Mouse (Mus musculus) forebrain, embryonic 13.5 days (tissue): ENCODE data around the gene Acadvl. TPM values are rescaled to one million over a fixed set of nuclear protein-coding genes. Genes with fewer than 3 reads are reported as not detected.

Experiments used
- ATAC-seq: fragments of 200-750 bp; cut with Nextera tagmentation; 2 replicates; pipeline ENCODE4 v1.8.0; 2017
- H3K27ac ChIP-seq: fragments of 300-500 bp; sonication (generic); 2 replicates; pipeline ENCODE4 v1.5.1; 2015; ENCODE audit warnings: inconsistent platforms, mild to moderate bottlenecking, moderate library complexity
- H3K27me3 ChIP-seq: fragments of 300-500 bp; sonication (generic); 2 replicates; pipeline ENCODE4 v1.6.1; 2015; ENCODE audit warnings: mild to moderate bottlenecking, inconsistent platforms
- H3K36me3 ChIP-seq: fragments of 300-500 bp; sonication (generic); 2 replicates; pipeline ENCODE4 v1.6.1; 2015; ENCODE audit warnings: mild to moderate bottlenecking, inconsistent platforms; ENCODE audit not compliant: poor library complexity, severe bottlenecking
- H3K4me1 ChIP-seq: fragments of 300-500 bp; sonication (generic); 2 replicates; pipeline ENCODE4 v1.6.1; 2015; ENCODE audit warnings: inconsistent platforms
- H3K4me2 ChIP-seq: fragments of 300-500 bp; sonication (generic); 2 replicates; pipeline ENCODE4 v1.6.1; 2015; ENCODE audit warnings: inconsistent platforms, mild to moderate bottlenecking, moderate library complexity
- H3K4me3 ChIP-seq: fragments of 300-500 bp; sonication (generic); 2 replicates; pipeline ENCODE4 v1.5.1; 2015; ENCODE audit warnings: mild to moderate bottlenecking, inconsistent platforms
- H3K9ac ChIP-seq: fragments of 300-500 bp; sonication (generic); 2 replicates; pipeline ENCODE4 v1.6.1; 2015; ENCODE audit warnings: mild to moderate bottlenecking, inconsistent platforms
- H3K9me3 ChIP-seq: fragments of 300-500 bp; sonication (generic); replicated peaks from 2 replicates; pipeline ENCODE4 v1.6.1; 2016; ENCODE audit warnings: inconsistent platforms
- WGBS: fragments of 180-500 bp; shearing (Covaris S2); methylation state at CpG from one replicate; pipeline ENCODE4 v1.1.7; 2015; 5-methylcytosine and 5-hydroxymethylcytosine counted together
- polyA plus RNA-seq: library from polyadenylated mRNA; unstranded; fragments of >200 nt; fragmentation: Nextera tagmentation; extraction: Ambion mirVana; gene quantifications from 2 replicates; pipeline ENCODE4 v1.2.1, GENCODE M21; 2015

The Acadvl gene
- polyA plus RNA-seq, 1 experiment from 2014 or later: 48.7 TPM

DNA sequence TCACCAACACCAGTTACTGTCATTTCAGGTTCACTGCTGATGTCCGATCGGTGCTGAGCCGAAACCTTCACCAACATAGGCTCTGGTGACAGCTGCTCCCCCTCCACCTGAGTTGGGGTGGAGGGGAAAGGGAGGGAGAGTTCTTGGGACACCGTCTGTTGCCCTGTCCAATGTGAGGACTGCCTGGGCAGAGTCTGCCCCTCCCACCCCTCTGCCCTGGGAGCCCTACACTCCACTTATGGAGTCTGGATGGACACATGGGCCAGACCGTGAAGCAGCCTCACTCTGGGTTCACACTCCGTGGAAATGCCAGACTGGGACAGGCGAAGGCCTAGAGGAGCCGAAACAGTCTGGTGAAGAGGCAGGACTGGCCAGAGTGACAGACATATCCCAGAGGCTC is 25.3 kb downstream of the Acadvl start:
- no peaks in the 10 kb centered on the region for H3K27me3 ChIP-seq
- peaks cover 23% of the 10 kb centered on the region for H3K4me1 ChIP-seq
- peak overlapping the region; percentile 94; the same call in 1 of the 2 replicates for H3K27ac ChIP-seq
- H3K9ac ChIP-seq: 0 out of 2 replicates have a peak overlapping the region, but pooled peaks have one; percentile 8
- peaks cover 67% of the 10 kb centered on the region for H3K36me3 ChIP-seq
- WGBS: 90% methylated on average over 8 of the region's 8 CpGs
- no peaks in the 10 kb centered on the region for H3K9me3 ChIP-seq
- ATAC-seq: no peak
- H3K4me2 ChIP-seq: no peak overlapping the region
- no peak overlapping the region for H3K4me3 ChIP-seq

DNA sequence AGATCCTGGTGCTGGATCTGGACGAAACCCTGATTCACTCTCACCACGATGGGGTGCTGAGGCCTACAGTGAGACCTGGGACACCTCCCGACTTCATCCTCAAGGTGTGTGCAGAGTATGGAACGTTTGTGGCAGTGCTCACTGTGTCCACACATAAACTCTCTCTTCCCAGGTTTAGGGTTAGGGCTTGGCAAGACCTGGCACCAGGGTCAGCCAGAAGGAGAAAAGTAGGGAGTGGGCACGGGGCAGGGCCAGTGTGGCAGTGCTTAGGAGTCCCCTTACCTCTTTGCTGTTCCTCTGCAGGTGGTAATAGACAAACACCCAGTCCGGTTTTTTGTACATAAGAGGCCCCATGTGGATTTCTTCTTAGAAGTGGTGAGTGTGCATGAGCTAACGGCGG is 30.8 kb downstream of the Acadvl start:
- H3K4me1 ChIP-seq: peaks cover 27% of the 10 kb centered on the region
- H3K27ac ChIP-seq: no peak overlapping the region
- H3K9me3 ChIP-seq: no peaks in the 10 kb centered on the region
- no peak overlapping the region for H3K9ac ChIP-seq
- 90% methylated on average over 8 of the region's 8 CpGs for WGBS
- H3K4me3 ChIP-seq: no peak overlapping the region
- peaks cover 56% of the 10 kb centered on the region for H3K36me3 ChIP-seq
- H3K4me2 ChIP-seq: no peak overlapping the region
- H3K27me3 ChIP-seq: no peaks in the 10 kb centered on the region
- no peak for ATAC-seq

DNA sequence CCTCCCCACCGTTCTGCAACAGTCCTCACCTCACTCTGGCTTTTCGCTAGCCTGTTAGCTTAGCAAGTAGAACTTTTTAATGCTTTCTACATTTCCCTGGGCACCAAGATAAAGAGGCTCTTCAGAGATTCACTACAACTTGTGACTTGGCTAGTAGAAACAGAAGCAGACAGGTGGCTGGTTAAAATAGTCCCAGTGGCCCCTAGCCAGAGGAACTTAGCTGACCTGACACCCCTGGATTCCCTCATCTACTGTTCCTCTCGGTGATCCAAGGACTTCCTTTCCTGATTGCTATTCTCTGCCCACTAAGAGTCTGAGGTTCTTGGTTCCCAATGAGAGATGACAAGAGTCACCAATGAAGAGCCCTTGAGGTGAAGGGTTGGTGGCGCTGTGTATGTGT is 31.8 kb downstream of the Acadvl start:
- Histone ChIP-seq H3K4me2 (peak overlapping the region; percentile 85; the same call in 1 of the 2 replicates), H3K9ac (peak overlapping the region; percentile 99; the same call in 1 of the 2 replicates)

DNA sequence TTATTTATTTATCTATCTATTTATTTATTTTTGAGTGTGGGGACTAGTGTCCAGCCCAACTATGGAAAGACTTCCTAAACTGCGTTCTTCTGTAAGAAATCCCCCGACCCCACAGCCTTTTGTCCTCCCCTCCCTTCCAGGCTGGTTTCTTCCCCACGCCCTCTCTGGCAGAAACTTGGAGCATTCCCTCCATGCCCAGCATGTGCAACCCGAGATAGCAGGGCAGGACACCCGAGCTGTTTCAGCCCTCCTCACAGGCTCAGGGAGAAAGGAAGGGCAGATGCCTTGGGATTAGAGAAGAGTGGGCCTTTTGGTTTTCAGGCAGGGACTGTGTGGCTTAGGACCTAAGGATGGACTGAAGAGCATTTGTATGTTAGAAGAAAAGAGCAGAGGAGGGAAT is 32.3 kb downstream of the Acadvl start:
- 25% methylated on average over 5 of the region's 5 CpGs for WGBS
- H3K36me3 ChIP-seq: peaks cover 48% of the 10 kb centered on the region
- H3K27ac ChIP-seq: no peak overlapping the region
- H3K4me2 ChIP-seq: peak overlapping the region; percentile 85
- peaks cover 35% of the 10 kb centered on the region for H3K4me1 ChIP-seq
- peak overlapping the region; percentile 99 for H3K9ac ChIP-seq
- no peaks in the 10 kb centered on the region for H3K9me3 ChIP-seq
- no peak for ATAC-seq
- H3K27me3 ChIP-seq: no peaks in the 10 kb centered on the region
- H3K4me3 ChIP-seq: peak overlapping the region; percentile 100

More for the DNA sequence above, 31.8 kb downstream of the Acadvl start:
- H3K27ac ChIP-seq: no peak overlapping the region
- no peak for ATAC-seq
- no peaks in the 10 kb centered on the region for H3K27me3 ChIP-seq
- peaks cover 35% of the 10 kb centered on the region for H3K4me1 ChIP-seq
- H3K9me3 ChIP-seq: no peaks in the 10 kb centered on the region
- 91% methylated on average over 4 of the region's 4 CpGs for WGBS
- H3K4me3 ChIP-seq: no peak overlapping the region; the same call in 1 of the 2 replicates
- peaks cover 50% of the 10 kb centered on the region for H3K36me3 ChIP-seq

DNA sequence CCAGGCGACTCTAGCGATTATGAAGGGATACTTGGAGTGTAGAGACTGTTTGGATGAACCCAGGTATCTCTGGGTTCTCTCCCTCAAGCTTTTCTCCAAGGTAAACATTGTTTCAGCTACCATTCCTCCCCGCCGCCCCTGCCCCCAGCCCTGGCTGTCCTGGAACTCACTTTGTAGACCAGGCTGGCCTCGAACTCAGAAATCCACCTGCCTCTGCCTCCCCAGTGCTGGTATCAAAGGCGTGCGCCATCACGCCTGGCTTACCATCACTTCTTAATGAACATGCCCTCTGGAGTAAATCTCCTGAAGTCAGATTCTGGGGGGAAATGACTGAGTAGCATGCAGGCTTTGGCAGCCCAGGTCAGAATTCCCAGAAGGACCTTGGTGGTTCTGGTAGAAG is 33.0 kb downstream of the Acadvl start, which contains the start of gene Elp5:
Elp5 (minus strand) TSS at position 293 of the 400 bp plus-strand sequence.
- WGBS: 55% methylated on average over 8 of the region's 8 CpGs
- Histone ChIP-seq H3K4me3 (peak within 1 kb of the TSS; percentile 100), H3K4me2 (peak within 1 kb of the TSS; percentile 85), H3K9ac (peak within 1 kb of the TSS; percentile 99), H3K36me3 (peaks cover 47% of the 10 kb centered on the region), H3K27ac (peak within 1 kb of the TSS; percentile 99), H3K4me1 (peaks cover 35% of the 10 kb centered on the region), H3K9me3 (no peaks in the 10 kb centered on the region), H3K27me3 (no peaks in the 10 kb centered on the region)
- ATAC-seq: no peak

DNA sequence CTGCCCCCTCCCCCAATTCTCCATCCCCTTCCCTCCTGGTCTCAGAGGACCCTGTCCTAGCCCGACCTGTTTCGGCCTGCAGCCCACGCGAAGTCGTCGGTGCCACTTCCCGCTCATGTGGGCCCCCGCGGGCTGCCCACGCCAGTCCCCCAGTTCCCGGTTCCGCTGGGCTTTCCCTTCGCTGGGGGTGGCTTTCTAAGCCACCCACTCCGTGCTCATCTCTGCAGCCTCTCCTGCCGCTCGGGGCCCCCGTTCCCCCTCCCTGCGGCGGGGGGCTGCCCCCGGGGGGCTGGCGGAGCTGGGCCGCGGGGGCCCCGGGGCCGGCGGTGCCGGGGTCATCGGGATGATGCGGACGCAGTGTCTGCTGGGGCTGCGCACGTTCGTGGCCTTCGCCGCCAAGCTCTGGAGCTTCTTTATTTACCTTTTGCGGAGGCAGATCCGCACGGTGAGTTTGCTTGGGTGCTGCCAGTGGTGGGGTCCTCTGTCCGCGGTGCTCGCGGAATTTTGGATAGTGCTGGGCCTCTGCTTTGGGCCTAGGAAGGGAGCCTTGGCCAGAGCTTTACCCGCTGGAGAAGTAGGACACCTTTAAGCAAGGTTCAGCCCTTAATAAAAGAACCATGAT is 34.0 kb downstream of the Acadvl start, which contains the start of gene Ctdnep1:
Ctdnep1 (plus strand) TSS at position 16 of the 622 bp plus-strand sequence.
- peak within 1 kb of the TSS; percentile 100 for H3K4me3 ChIP-seq
- H3K9ac ChIP-seq: peak within 1 kb of the TSS; percentile 99
- H3K4me1 ChIP-seq: peaks cover 35% of the 10 kb centered on the region
- under 1% methylated on average over 14 of the region's 43 CpGs for WGBS
- H3K9me3 ChIP-seq: no peaks in the 10 kb centered on the region
- ATAC-seq: peak; percentile 39
- H3K27me3 ChIP-seq: no peaks in the 10 kb centered on the region
- H3K27ac ChIP-seq: peak within 1 kb of the TSS; percentile 99
- H3K4me2 ChIP-seq: peak within 1 kb of the TSS; percentile 85
- H3K36me3 ChIP-seq: peaks cover 47% of the 10 kb centered on the region

DNA sequence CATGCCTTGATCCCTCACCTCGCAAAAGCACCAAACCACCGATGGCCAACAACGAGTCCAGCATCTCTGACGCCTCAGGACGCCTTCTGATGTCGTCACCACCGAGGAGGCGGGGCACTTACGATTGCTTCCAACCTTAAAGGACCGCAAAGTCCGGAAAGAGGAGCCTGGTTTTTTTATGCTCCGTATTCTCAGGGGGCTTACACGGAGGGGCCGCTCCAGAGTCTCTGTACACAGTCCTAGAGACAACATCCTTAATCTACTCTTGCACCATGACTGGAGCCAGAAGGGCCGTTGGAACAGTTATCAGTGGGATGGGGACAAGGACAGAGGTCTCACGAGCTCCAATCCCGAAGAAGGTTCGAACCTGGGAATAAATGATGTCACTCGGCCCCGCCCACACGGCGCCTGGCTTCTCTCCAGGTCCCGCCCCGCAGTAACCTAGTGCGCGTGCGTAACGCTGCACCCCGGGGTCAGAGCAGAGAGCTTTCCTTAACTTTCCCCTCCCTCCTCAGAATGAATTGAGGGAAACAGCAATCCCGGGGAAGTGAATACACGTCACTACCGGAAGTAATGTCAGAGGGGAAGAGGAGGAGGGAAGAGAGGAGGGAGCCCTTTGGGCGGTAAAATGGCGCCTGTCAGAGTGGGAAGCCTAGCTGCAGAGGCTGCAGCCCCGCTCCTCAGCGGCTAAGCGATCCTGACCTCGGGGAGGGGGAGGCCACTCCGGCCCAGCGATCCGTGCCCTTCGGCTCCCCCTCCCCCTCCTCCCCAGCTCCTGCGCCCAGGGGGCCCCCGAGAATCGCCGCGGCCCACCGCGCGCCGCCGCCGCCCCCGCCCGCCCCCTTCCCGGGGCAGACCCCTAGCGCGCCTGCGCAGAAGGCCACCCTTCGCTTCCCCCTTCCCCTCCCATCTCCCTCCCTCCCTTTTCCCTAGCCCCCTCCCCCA is 34.7 kb downstream of the Acadvl start:
- peak overlapping the region; percentile 99 for H3K9ac ChIP-seq
- WGBS: under 1% methylated on average over 40 of the region's 60 CpGs
- H3K27ac ChIP-seq: peak overlapping the region; percentile 99
- H3K4me2 ChIP-seq: peak overlapping the region; percentile 85
- H3K36me3 ChIP-seq: peaks cover 49% of the 10 kb centered on the region
- ATAC-seq: peak; percentile 91
- H3K27me3 ChIP-seq: no peaks in the 10 kb centered on the region
- H3K4me1 ChIP-seq: peaks cover 35% of the 10 kb centered on the region
- no peaks in the 10 kb centered on the region for H3K9me3 ChIP-seq
- H3K4me3 ChIP-seq: peak overlapping the region; percentile 100

DNA sequence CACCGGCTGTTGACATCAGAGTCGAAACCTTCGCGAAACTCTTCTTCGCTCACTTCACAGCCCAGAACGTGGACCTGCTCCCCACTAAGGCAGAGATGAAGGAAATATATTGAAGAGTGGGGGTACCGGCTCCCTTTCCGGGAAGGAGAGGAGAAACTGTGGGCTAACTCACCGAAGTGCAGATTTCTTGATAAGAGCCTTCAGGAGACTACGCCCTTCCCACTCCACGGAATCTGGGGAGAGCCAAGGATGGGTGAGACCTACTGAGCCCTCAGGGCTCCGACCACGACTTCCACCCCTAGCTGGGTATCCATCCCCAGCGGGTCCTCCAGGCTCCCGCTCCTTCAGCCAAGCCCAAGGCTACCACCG is 35.4 kb downstream of the Acadvl start:
- 5% methylated on average over 16 of the region's 16 CpGs for WGBS
- Histone ChIP-seq H3K27me3 (no peaks in the 10 kb centered on the region), H3K4me2 (peak overlapping the region; percentile 85), H3K4me3 (peak overlapping the region; percentile 100), H3K27ac (peak overlapping the region; percentile 99), H3K36me3 (peaks cover 49% of the 10 kb centered on the region), H3K9ac (peak overlapping the region; percentile 99), H3K9me3 (no peaks in the 10 kb centered on the region), H3K4me1 (peaks cover 35% of the 10 kb centered on the region)
- ATAC-seq: no peak

DNA sequence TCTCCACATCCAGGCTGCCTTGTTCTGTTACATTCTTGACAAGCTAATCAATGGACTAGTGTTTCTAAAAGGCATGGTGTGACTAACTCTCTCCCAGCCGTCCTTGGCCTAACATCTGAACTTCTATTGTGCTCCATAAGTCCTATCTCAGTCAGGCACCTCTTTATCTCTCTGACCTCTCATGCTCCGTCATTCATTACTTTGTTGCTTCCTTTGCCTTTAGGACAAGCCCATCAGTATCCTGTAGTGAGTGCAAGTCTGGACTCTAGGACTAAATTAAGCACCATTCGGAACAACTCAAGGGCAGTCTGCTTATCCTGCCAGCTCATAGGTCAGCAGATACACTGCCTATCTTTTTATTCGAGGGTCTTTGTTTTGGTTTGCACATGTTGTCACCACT is 38.9 kb downstream of the Acadvl start:
- peaks cover 11% of the 10 kb centered on the region for H3K4me1 ChIP-seq
- no peak overlapping the region for H3K27ac ChIP-seq
- H3K9me3 ChIP-seq: no peaks in the 10 kb centered on the region
- no peak overlapping the region for H3K4me2 ChIP-seq
- H3K9ac ChIP-seq: no peak overlapping the region
- H3K27me3 ChIP-seq: no peaks in the 10 kb centered on the region
- H3K36me3 ChIP-seq: peaks cover 70% of the 10 kb centered on the region
- H3K4me3 ChIP-seq: no peak overlapping the region
- ATAC-seq: no peak
- WGBS: 87% methylated on average over 4 of the region's 4 CpGs

DNA sequence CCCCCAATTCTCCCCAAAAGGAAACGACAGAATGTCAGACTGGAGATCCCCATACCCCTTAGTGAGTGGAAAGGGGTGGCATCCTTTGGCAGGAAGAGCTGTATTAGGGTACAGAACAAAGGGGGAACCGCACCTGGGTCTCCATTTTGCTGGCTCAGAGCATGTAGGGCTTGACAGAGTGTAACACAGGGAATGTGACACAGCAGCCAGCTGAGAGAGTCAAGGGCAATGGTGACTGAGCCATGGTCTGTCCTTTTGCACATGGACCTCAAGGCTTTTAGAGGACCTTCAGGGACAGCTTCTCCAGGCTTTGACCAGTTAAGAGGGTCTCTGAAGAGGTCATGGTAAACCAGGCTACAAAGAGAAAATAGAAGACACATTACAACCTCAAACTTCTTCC is 40.3 kb downstream of the Acadvl start:
- Histone ChIP-seq H3K27me3 (no peaks in the 10 kb centered on the region), H3K9ac (no peak overlapping the region), H3K4me3 (no peak overlapping the region), H3K4me1 (peaks cover 11% of the 10 kb centered on the region), H3K4me2 (no peak overlapping the region), H3K27ac (no peak overlapping the region), H3K9me3 (no peaks in the 10 kb centered on the region), H3K36me3 (peaks cover 79% of the 10 kb centered on the region)
- 91% methylated on average over 2 of the region's 2 CpGs for WGBS
- ATAC-seq: no peak

DNA sequence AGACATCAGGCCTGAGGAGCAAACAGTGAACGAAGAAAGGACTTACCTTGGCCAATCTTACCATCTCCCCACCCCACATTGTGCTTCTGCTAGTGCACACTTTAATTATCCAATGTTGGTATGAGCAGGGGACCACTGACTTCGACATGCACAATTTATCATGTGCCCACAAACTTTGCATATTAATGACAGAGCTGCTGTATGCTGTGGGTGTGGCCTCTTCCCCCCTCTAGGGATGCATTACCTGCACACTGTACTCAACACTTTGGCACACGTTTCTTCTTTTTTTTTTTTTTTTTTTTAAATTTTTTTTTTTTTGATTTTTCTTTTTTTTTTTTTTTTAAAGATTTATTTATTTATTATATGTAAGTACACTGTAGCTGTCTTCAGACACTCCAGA is 44.4 kb downstream of the Acadvl start:
- H3K36me3 ChIP-seq: peaks cover 73% of the 10 kb centered on the region
- WGBS: 86% methylated on average over 3 of the region's 3 CpGs
- H3K4me3 ChIP-seq: no peak overlapping the region
- peaks cover 10% of the 10 kb centered on the region for H3K4me1 ChIP-seq
- ATAC-seq: no peak
- H3K9ac ChIP-seq: no peak overlapping the region
- H3K4me2 ChIP-seq: no peak overlapping the region
- no peak overlapping the region for H3K27ac ChIP-seq
- H3K9me3 ChIP-seq: no peaks in the 10 kb centered on the region
- H3K27me3 ChIP-seq: peaks cover 30% of the 10 kb centered on the region

DNA sequence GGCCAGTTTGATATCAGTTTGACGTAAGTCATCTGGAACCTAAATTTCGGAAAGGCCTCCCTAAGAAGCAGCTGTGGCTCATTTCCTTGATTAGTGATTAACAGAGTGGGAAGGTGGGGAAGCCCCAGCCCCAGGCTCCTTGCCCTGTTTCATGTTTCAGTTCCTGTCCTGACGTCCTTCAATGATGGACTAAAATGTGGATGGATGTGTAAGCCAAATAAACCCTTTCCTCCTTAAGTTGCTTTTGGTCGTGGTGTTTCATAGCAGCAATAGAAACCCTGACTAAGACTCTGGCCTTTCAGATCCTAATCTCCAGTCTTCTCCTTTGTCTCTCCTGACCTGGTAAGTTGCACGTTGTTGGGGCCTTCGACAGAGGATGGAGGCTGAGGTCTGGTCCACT is 45.0 kb downstream of the Acadvl start:
- Histone ChIP-seq H3K4me3 (no peak overlapping the region), H3K27me3 (peaks cover 35% of the 10 kb centered on the region), H3K9ac (no peak overlapping the region), H3K4me1 (peaks cover 10% of the 10 kb centered on the region), H3K9me3 (no peaks in the 10 kb centered on the region), H3K36me3 (peaks cover 68% of the 10 kb centered on the region), H3K4me2 (no peak overlapping the region), H3K27ac (no peak overlapping the region)
- 88% methylated on average over 6 of the region's 6 CpGs for WGBS
- ATAC-seq: no peak
